Mouse (Mus musculus) C2C12 (cell line): ENCODE results near the gene Vmn1r175. TPM values are rescaled to one million over a fixed set of nuclear protein-coding genes. Genes with fewer than 3 reads are reported as not detected.
"Not testable (repeated sequence)": the region's sequence is repeated elsewhere in the genome, so short reads cannot be mapped to it uniquely, and the experiment has no call there.

Experiments used
- H3K27me3 ChIP-seq: one replicate; pipeline ENCODE4 v1.6.1; 2011; ENCODE audit not compliant: control insufficient read depth, insufficient read depth, insufficient read length
- H3K36me3 ChIP-seq: one replicate; pipeline ENCODE4 v1.6.1; 2011; ENCODE audit not compliant: control insufficient read depth, insufficient read depth
- H3K4me3 ChIP-seq: one replicate; pipeline ENCODE4 v1.5.1; 2011; ENCODE audit warnings: mild to moderate bottlenecking, control low read depth; ENCODE audit not compliant: poor library complexity, insufficient read depth, severe bottlenecking
- H3K79me2 ChIP-seq: one replicate; pipeline ENCODE4 v1.6.1; 2011; ENCODE audit not compliant: control insufficient read depth, insufficient read depth
- H3K79me3 ChIP-seq: one replicate; pipeline ENCODE4 v1.6.1; 2011; ENCODE audit warnings: low read depth, control low read depth
- H3ac ChIP-seq: one replicate; pipeline ENCODE3; 2011; ENCODE audit warnings: low read depth; ENCODE audit not compliant: control insufficient read depth, insufficient read length
- CEBPB ChIP-seq: IDR thresholded peaks from one replicate; pipeline ENCODE4 v1.6.1; 2011; ENCODE audit warnings: low read depth, mild to moderate bottlenecking, control low read depth, moderate library complexity
- CTCF ChIP-seq: IDR thresholded peaks from one replicate; pipeline ENCODE4 v1.5.1; 2011; ENCODE audit not compliant: control insufficient read depth, insufficient read depth, insufficient read length
- FOSL1 ChIP-seq: IDR thresholded peaks from one replicate; pipeline ENCODE4 v1.8.0; 2011; ENCODE audit warnings: mild to moderate bottlenecking, low read length; ENCODE audit not compliant: poor library complexity, insufficient read depth, severe bottlenecking
- MAX ChIP-seq: IDR thresholded peaks from one replicate; pipeline ENCODE4 v1.6.1; 2011; ENCODE audit warnings: mild to moderate bottlenecking, control low read depth
- MYOD1 ChIP-seq: IDR thresholded peaks from one replicate; pipeline ENCODE4 v1.6.1; 2011; ENCODE audit warnings: low read depth; ENCODE audit not compliant: control insufficient read depth, insufficient read length
- MYOG ChIP-seq: IDR thresholded peaks from one replicate; pipeline ENCODE4 v1.6.1; 2011; ENCODE audit not compliant: control insufficient read depth, insufficient read length; ENCODE audit errors: extremely low read depth
- USF1 ChIP-seq: IDR thresholded peaks from one replicate; pipeline ENCODE4 v1.6.1; 2011; ENCODE audit warnings: low read depth, mild to moderate bottlenecking, control low read depth, moderate library complexity
- long read RNA-seq, 2 experiments: library from polyadenylated mRNA; unstranded; transcript quantifications; one replicate each; pipeline ENCODE4 v2.0.0; 2019 to 2020
- polyA plus RNA-seq: library from polyadenylated mRNA; unstranded; fragments of >200 nt; fragmentation: generic; extraction: Trizol; gene quantifications from one replicate; pipeline ENCODE4 v1.2.1, GENCODE M21; 2012; ENCODE audit warnings: missing spikeins

Vmn1r175 gene
- polyA plus RNA-seq = not detected
- long read RNA-seq, experiment 1 = 0 reads
- long read RNA-seq, experiment 2 = 0 reads

DNA sequence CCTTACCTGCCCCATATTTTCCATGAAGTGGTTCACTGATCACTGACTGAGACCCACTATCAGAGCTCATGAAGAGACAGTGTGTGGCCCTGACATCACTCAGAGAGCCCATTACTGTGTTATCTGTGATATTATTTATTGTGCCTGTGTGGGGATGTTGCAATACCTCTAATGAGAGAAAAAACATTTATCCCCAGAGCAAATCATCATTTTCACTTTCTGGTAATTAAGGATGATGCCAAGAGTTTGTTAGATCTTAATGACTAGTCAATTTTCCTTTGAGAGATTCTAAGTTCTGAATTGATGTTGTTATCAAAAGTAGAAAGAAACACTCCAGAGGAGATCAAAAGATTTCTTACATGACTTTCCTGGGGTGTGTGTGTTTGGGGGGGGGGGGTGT lies at the start of gene Vmn1r175:
Gene Vmn1r175 (minus strand): TSS at position 101 of the 400 bp plus-strand sequence.
- not testable (repeated sequence) for H3K79me3 ChIP-seq, H3K27me3 ChIP-seq, H3K79me2 ChIP-seq, H3K4me3 ChIP-seq, H3ac ChIP-seq, H3K36me3 ChIP-seq

DNA sequence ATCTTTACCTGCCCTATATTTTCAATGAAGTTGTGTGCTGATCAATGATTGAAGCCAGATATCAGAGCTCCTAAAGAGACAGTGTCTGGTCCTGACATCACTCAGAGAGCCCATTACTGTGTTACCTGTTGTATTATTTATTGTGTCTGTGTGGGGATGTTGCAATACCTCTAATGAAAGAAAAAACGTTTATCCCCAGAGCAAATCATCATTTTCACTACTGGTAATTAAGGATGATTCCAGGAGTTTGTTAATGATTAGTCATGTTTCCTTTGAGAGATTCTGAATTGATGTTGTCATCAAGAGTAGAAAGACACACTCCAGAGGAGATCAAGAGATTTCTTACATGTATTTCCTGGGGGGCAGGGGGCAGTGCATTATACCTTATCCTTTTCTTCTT lies 26.8 kb upstream of the Vmn1r175 start, which contains the start of gene Vmn1r176:
Gene Vmn1r176 (minus strand): TSS at position 101 of the 400 bp plus-strand sequence.
- not testable (repeated sequence) for H3K36me3 ChIP-seq, H3K27me3 ChIP-seq, H3K4me3 ChIP-seq, H3ac ChIP-seq, H3K79me3 ChIP-seq, H3K79me2 ChIP-seq

DNA sequence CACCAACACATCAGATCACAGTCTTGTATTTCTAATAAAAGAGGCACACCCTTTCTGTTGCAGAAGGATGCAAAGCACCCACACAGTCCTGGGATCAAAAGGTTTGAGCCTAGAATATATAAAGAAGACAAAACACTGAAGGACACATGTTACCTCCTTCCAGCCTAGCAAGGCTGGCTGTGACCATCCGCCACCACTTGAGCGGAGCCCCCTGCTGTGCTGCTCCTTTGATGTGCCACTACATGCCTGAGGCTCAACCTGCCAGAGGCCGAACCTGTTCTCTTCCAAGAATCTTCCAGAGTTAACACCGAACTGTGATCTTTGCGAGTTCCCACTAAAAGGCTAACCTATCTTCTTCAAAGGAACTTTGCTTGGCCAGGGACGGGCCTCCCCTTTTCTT lies 25.9 kb downstream of the Vmn1r175 start:
- Histone ChIP-seq H3K79me3 (no peaks in the 10 kb centered on the region), H3K36me3 (no peaks in the 10 kb centered on the region), H3K79me2 (no peaks in the 10 kb centered on the region), H3K27me3 (no peaks in the 10 kb centered on the region), H3K4me3 (no peak overlapping the region), H3ac (no peak overlapping the region)
- TF ChIP-seq CTCF (no peak), MAX (no peak), FOSL1 (no peak), MYOD1 (no peak), CEBPB (no peak), MYOG (no peak), USF1 (no peak)

Other genes with a start within 250 kb of the Vmn1r175 start
- gene Vmn1r169, start 235.1 kb downstream of the Vmn1r175 start, polyA plus RNA-seq = not detected
- gene Vmn1r170, start 204.5 kb downstream of the Vmn1r175 start, polyA plus RNA-seq = not detected
- gene Vmn1r171, start 179.9 kb downstream of the Vmn1r175 start, polyA plus RNA-seq = not detected
- gene Vmn1r172, start 152.3 kb downstream of the Vmn1r175 start, polyA plus RNA-seq = not detected
- gene Vmn1r173, start 109.9 kb downstream of the Vmn1r175 start, polyA plus RNA-seq = not detected
- not detected for gene Vmn1r174, start 58.4 kb downstream of the Vmn1r175 start, polyA plus RNA-seq
- not detected for gene Vmn1r176, start 26.7 kb upstream of the Vmn1r175 start, polyA plus RNA-seq
- gene Vmn1r177, start 55.8 kb upstream of the Vmn1r175 start, polyA plus RNA-seq = not detected
- not detected for gene Vmn1r178, start 81.4 kb upstream of the Vmn1r175 start, polyA plus RNA-seq
- not detected for gene Vmn1r179, start 116.3 kb upstream of the Vmn1r175 start, polyA plus RNA-seq
- gene Vmn1r180, start 140.0 kb upstream of the Vmn1r175 start, polyA plus RNA-seq = not detected
- not detected for gene Vmn1r181, start 164.0 kb upstream of the Vmn1r175 start, polyA plus RNA-seq
- not detected for gene V1rd19, start 191.0 kb upstream of the Vmn1r175 start, polyA plus RNA-seq
- not detected for gene Vmn1r183, start 242.6 kb upstream of the Vmn1r175 start, polyA plus RNA-seq